Mouse (Mus musculus): ENCODE data around the gene Lefty1. TPM values are rescaled to one million over a fixed set of nuclear protein-coding genes. Genes with fewer than 3 reads are reported as not detected.
"Not testable (repeated sequence)": the region's sequence is repeated elsewhere in the genome, so short reads cannot be mapped to it uniquely, and the experiment has no call there.

The Lefty1 gene
- total and polyA plus RNA-seq, 2 experiments from 2014 or later = 0.29 TPM; not detected in 1

- peaks cover 21% of the 10 kb centered on the region for H3K27me3 ChIP-seq (ENCODE audit: insufficient read depth, low read length)
- H3K27ac ChIP-seq; H3K36me3 ChIP-seq (ENCODE audit: insufficient read depth, low read length); H3K9ac ChIP-seq (replicated peaks; ENCODE audit: low read length); H3K4me1 ChIP-seq (ENCODE audit: insufficient read depth, low read length); H3K4me3 ChIP-seq (ENCODE audit: low read length); H3K9me3 ChIP-seq (ENCODE audit: low read length); DNase-seq (ENCODE audit: low spot score); ATAC-seq; H3K4me2 ChIP-seq (ENCODE audit: low read depth, low read length): not testable (repeated sequence)
- WGBS = 84% methylated on average over 2 of the region's 2 CpGs
Observed at GRCm38 (mm10) chr1:180938781-180939180, 4.0 kb downstream of the Lefty1 start.

- Histone ChIP-seq H3K36me3 (ENCODE audit: insufficient read depth, low read length) (no peaks in the 10 kb centered on the region), H3K4me2 (ENCODE audit: low read depth, low read length) (no peak overlapping the region), H3K27me3 (ENCODE audit: insufficient read depth, low read length) (peaks cover 11% of the 10 kb centered on the region), H3K4me1 (ENCODE audit: insufficient read depth, low read length) (peaks cover 6% of the 10 kb centered on the region; the same call in 1 of the 2 replicates), H3K9ac (replicated peaks; ENCODE audit: low read length) (no peak overlapping the region), H3K9me3 (ENCODE audit: low read length) (no peaks in the 10 kb centered on the region), H3K27ac (no peak overlapping the region), H3K4me3 (ENCODE audit: low read length) (no peak overlapping the region)
- TF ChIP-seq CTCF (IDR thresholded peaks at IDR 0.05; ENCODE audit: low read depth) = no peak
- 87% methylated on average over 7 of the region's 7 CpGs for WGBS
- ATAC-seq (no peak), DNase-seq (ENCODE audit: low spot score) (no peak)
Observed at GRCm38 (mm10) chr1:180940776-180941460, 6.1 kb downstream of the Lefty1 start.

GRCm38 (mm10) chr1:180941726-180942125, 6.9 kb downstream of the Lefty1 start:
- TF ChIP-seq CTCF (IDR thresholded peaks at IDR 0.05; ENCODE audit: low read depth) = no peak
- H3K9ac ChIP-seq (replicated peaks; ENCODE audit: low read length) = peak overlapping the region; percentile 31; the same call in 1 of the 2 replicates
- peaks cover 11% of the 10 kb centered on the region for H3K27me3 ChIP-seq (ENCODE audit: insufficient read depth, low read length)
- peaks cover 6% of the 10 kb centered on the region; the same call in 1 of the 2 replicates for H3K4me1 ChIP-seq (ENCODE audit: insufficient read depth, low read length)
- 5% methylated on average over 18 of the region's 18 CpGs for WGBS
- DNase-seq (ENCODE audit: low spot score) (no peak), ATAC-seq (no peak; the same call in 1 of the 2 replicates)
- no peaks in the 10 kb centered on the region for H3K9me3 ChIP-seq (ENCODE audit: low read length)
- no peaks in the 10 kb centered on the region for H3K36me3 ChIP-seq (ENCODE audit: insufficient read depth, low read length)
- peak overlapping the region; percentile 55 for H3K4me3 ChIP-seq (ENCODE audit: low read length)
- H3K27ac ChIP-seq = no peak overlapping the region
- peak overlapping the region; percentile 74 for H3K4me2 ChIP-seq (ENCODE audit: low read depth, low read length)

- no peak for TF ChIP-seq CTCF (IDR thresholded peaks at IDR 0.05; ENCODE audit: low read depth)
- Histone ChIP-seq H3K9ac (replicated peaks; ENCODE audit: low read length) (peak within 1 kb of the TSS; percentile 31), H3K4me3 (ENCODE audit: low read length) (peak within 1 kb of the TSS; percentile 55), H3K9me3 (ENCODE audit: low read length) (no peaks in the 10 kb centered on the region), H3K4me1 (ENCODE audit: insufficient read depth, low read length) (peaks cover 6% of the 10 kb centered on the region; the same call in 1 of the 2 replicates), H3K27me3 (ENCODE audit: insufficient read depth, low read length) (peaks cover 11% of the 10 kb centered on the region), H3K27ac (peak within 1 kb of the TSS; percentile 8; the same call in 1 of the 2 replicates), H3K4me2 (ENCODE audit: low read depth, low read length) (peak within 1 kb of the TSS; percentile 74), H3K36me3 (ENCODE audit: insufficient read depth, low read length) (no peaks in the 10 kb centered on the region)
- ATAC-seq = peak; percentile 58
- WGBS = under 1% methylated on average over 73 of the region's 73 CpGs
- peak; percentile 59 for DNase-seq (ENCODE audit: low spot score)
Observed at GRCm38 (mm10) chr1:180942166-180943031, 7.6 kb downstream of the Lefty1 start, which contains the start of gene Tmem63a. Gene Tmem63a (plus strand): TSS chr1:180942344.

GRCm38 (mm10) chr1:180943032-180943644, 8.3 kb downstream of the Lefty1 start:
- ATAC-seq (no peak), DNase-seq (ENCODE audit: low spot score) (no peak)
- Histone ChIP-seq H3K27me3 (ENCODE audit: insufficient read depth, low read length) (peaks cover 11% of the 10 kb centered on the region), H3K9ac (replicated peaks; ENCODE audit: low read length) (no peak overlapping the region), H3K4me2 (ENCODE audit: low read depth, low read length) (peak overlapping the region; percentile 74), H3K9me3 (ENCODE audit: low read length) (no peaks in the 10 kb centered on the region), H3K4me1 (ENCODE audit: insufficient read depth, low read length) (peaks cover 6% of the 10 kb centered on the region; the same call in 1 of the 2 replicates), H3K4me3 (ENCODE audit: low read length) (peak overlapping the region; percentile 55), H3K36me3 (ENCODE audit: insufficient read depth, low read length) (no peaks in the 10 kb centered on the region), H3K27ac (no peak overlapping the region)
- 49% methylated on average over 11 of the region's 11 CpGs for WGBS
- no peak for TF ChIP-seq CTCF (IDR thresholded peaks at IDR 0.05; ENCODE audit: low read depth)

GRCm38 (mm10) chr1:180943896-180944295, 9.1 kb downstream of the Lefty1 start:
- 60% methylated on average over 1 of the region's 1 CpGs for WGBS
- DNase-seq (ENCODE audit: low spot score) (no peak), ATAC-seq (no peak)
- no peak overlapping the region for H3K4me3 ChIP-seq (ENCODE audit: low read length)
- no peak overlapping the region for H3K27ac ChIP-seq
- H3K36me3 ChIP-seq (ENCODE audit: insufficient read depth, low read length) = no peaks in the 10 kb centered on the region
- no peak overlapping the region for H3K4me2 ChIP-seq (ENCODE audit: low read depth, low read length)
- H3K4me1 ChIP-seq (ENCODE audit: insufficient read depth, low read length) = peaks cover 6% of the 10 kb centered on the region; the same call in 1 of the 2 replicates
- H3K9ac ChIP-seq (replicated peaks; ENCODE audit: low read length) = no peak overlapping the region
- H3K27me3 ChIP-seq (ENCODE audit: insufficient read depth, low read length) = peaks cover 11% of the 10 kb centered on the region
- TF ChIP-seq CTCF (IDR thresholded peaks at IDR 0.05; ENCODE audit: low read depth) = peak; percentile 23; the same call in 1 of the 2 replicates
- no peaks in the 10 kb centered on the region for H3K9me3 ChIP-seq (ENCODE audit: low read length)
